Mouse (Mus musculus): ENCODE data around the gene Fryl.

Fryl gene

GRCm38 (mm10) chr5:73191765-73192164, 64.7 kb downstream of the Fryl start:
- DNase-seq: no peak

- DNase-seq: no peak
Observed at GRCm38 (mm10) chr5:73190164-73190563, 66.3 kb downstream of the Fryl start.

- no peak for DNase-seq
Observed at GRCm38 (mm10) chr5:73189443-73190160, 66.8 kb downstream of the Fryl start.

DNA sequence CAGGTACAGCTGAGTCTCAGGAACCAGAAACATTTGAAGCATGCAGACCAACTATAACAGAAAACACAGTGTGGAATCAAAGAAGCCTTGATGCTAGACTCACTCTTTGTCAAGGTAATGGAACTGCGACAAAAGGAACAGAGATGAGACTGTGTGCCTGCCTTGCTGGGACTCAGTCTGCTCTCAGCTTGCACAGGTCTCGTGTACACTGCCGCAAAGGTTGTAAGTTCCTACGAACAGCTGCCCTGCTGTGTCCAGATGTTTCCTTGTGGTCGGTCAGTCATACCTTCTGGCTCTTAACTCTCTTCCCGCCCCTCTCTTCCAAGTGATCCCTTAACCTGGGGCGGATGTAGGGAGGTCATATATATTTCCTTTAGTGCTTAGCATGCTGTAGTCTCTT, 67.8 kb downstream of the Fryl start:
- no peak for DNase-seq

GRCm38 (mm10) chr5:73188164-73188563, 68.3 kb downstream of the Fryl start:
- DNase-seq: no peak

GRCm38 (mm10) chr5:73186912-73187311, 69.5 kb downstream of the Fryl start:
- DNase-seq: no peak

DNA sequence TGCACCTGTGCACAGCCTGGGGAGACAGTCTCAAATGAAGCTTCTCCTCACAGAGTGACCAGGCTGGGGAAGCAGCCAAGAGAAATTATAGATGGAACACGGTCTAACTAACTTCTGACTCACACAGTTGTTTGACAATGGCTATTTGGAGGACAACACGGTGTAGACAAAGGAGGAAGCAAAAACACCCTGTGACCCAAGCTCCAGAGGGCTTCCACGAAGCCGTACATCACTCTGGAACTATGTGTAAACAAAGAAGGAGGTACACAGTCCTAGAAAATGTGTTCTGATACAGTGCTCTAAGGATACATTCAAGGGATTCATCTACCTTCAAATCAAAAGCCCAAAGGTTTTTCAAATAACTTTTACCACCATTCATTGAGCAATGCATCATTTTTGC, 71.0 kb downstream of the Fryl start:
- no peak for DNase-seq

GRCm38 (mm10) chr5:73182701-73183447, 73.5 kb downstream of the Fryl start:
- no peak for DNase-seq

DNA sequence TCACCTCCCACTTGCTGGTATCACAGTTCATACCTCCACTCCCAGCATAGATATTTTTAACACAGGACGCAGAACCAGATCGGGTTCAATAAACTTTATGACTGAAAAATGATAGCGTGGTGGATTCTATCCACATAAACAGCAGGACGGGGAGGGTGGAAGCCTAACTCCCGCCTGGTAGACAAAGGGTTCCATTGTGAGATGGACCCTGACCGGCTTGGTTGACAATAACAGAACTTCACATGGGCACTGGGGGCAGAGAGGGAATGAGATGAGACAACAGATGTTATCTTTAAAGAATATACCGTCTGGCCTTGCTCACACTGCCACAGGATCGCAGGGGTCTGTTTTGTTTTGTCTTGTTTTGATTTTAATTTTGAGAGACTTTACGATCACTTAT, 74.2 kb downstream of the Fryl start:
- DNase-seq: no peak

DNA sequence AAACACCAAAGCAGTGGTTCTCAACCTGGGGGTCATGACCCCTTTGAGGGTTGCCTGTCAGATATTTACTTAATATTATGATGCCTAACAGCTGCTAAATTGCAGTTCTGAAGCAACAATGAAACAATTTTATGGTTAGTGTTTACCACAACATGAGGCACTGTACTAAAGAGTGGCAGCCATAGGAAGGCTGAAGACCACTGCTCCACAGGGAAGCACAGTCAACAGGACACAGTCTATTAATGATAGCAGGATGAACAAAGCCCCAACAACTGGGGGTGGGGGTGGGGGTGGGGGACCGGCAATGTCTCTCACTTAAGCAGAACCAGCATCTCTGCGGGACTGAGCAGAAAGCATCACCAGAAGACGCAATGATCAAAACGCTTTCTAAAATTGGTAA, 80.1 kb downstream of the Fryl start:
- no peak for DNase-seq

GRCm38 (mm10) chr5:73175377-73176147, 80.9 kb downstream of the Fryl start:
- no peak for DNase-seq

GRCm38 (mm10) chr5:73171876-73172480, 84.4 kb downstream of the Fryl start:
- DNase-seq: no peak

- DNase-seq: no peak
Observed at GRCm38 (mm10) chr5:73171203-73171602, 85.2 kb downstream of the Fryl start.

DNA sequence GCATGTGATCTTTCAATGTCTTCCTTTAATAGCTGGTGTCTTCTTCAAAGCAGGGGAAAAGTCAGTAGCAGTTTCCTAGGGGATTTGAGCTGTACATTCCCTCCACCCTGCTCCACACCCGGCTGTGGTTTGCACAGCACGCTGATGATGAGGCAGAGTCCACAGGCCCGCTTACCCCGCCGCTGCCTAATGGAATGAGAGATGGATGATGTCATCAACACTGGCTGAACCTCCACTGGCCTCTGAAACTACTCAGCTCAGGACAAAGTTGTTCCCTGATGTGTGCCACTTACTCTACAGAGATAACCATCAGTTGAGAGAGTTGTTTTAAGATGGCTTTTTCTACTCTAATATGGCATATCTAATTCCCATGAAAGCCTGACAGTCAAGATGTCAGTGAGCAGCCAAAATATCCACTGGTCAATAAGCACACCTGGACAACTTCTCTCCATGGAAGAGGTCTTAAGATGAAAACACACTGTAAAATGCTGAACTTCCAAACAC, 87.6 kb downstream of the Fryl start:
- DNase-seq: no peak

DNA sequence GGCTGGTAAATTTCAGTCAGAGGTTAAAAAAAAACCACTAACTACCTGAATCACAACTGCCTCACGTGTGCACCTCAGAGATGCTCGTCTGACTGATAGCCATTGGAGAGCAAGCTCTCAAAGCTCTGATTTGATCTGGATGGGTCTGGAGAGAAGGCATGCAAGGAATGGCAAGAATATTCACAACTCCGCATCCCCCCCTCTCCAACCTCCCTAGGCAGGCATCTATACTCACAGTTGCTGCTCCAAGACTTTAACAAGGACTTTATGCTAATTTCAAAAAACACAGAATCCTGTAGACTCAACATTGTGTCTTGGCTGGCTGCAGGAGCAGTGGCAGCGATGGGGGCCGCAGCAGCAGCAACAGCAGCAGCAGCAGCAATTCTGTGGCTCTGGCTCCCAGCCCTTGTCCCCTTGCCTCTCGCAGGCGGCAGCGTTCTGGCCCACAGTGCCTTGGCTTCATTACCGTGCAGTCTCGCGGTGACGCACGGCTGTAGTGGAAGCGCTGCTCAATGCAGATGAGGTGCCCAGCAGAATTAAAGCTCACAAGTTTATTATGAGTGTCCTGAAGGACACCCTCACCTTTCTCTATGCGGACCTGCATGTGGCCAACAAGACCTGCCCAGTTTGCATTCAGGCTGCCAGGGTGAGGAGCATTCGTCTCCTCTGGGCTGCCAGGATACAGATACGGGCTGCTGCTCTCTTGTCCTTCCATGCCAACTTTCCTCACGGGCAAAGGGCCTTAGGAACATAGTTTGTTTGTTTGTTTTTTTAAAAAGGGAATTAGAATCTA, 88.2 kb downstream of the Fryl start:
- peak; percentile 39 for DNase-seq

GRCm38 (mm10) chr5:73163970-73164369, 92.4 kb downstream of the Fryl start:
- no peak for DNase-seq

DNA sequence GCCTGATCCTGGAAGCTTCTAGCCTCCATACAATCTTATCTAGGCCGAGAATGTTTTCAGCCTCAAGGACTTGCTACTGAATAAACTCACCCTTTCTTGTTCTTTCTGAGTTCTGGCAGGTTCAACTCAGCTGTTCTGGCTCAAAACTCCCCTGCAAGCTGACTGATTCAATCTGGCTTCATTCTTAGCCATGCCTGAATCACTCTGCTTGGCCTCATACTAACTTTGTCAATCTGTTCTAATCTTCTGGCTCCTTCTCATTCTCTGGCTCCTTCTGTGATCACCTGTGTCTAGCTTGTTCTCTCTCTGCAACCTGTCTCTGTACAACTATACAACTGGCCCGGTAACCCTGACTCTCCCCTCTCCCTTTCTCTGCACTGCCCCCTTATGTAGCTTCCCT, 93.9 kb downstream of the Fryl start:
- peak; percentile 15 for DNase-seq

DNA sequence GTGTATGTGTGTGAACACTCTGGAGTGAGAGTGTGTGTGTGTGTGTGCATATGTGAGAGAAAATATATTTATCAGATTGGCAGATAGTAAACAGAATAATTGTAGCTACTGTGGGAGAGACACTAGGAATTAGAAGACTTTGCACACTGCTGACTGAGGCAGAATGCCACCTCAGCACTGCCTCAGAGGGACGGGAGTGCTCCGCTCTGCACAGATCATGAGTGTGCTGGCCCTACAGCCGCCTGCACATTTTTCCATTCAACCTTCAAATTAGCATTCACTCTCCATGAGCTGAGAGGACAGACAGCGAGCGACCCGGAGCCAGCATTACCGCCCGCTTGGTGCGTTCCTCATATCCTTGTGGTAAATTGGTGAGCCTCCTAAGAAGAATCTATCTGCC, 96.0 kb downstream of the Fryl start:
- no peak for DNase-seq

- no peak for DNase-seq
Observed at GRCm38 (mm10) chr5:73157502-73157901, 98.9 kb downstream of the Fryl start.

GRCm38 (mm10) chr5:73157009-73157408, 99.4 kb downstream of the Fryl start:
- DNase-seq: no peak

DNA sequence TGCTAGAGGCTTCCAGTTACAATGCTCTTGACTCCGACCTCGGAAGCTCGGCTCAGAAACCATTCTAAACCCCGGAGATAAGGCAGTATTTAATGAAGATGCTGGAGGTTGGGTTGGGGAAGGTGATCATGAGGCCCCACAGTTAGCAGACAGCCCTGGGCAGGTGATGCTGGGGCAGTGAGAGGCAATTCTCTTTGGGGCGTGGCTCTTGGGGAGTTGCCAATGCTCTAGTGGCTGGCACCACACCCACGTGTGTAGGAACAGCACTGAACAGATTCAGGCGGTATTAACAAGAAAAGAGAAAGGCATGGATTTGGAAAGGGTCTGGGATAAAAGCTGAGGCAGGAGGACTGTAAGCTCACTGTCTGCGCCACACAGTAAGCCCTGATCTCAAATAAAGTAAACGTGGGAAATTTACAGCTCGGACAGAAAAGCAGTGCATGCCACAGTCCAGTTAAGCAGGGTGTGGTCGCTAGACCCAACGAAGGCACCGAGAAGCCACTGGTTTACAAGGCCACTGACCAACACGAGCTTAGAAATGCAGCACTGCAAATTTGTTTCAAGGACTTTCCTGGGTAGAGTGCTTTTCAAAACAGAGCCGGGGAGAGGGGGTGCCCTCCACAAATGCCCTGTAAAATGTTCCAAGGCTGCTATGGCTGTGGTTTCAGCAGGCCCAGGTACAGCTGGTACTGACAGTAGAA, 100.0 kb downstream of the Fryl start:
- no peak for DNase-seq

Data from right cerebral cortex, postnatal 25 days (tissue).